Mouse (Mus musculus): ENCODE measurements around the gene Slc23a4.

DNA sequence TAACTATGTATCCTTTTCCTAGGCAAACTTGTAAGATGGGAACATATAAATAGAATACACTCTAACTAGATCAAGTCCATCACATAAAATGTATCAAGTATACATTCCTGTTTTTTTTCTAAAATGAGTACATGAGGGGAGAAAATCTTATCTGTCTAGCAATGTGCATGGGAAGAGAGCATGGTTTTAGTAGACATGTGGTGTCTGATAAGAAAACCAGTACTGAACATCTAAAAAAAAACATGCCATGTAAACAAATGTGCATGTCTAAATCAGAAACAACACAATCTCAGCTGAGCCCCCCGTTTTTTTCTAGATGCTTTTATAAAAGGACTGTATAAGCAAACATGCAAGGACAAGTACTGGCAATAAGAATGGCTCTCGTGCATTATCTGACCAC, 44.5 kb upstream of the Slc23a4 start:
- peak; percentile 69 for TF ChIP-seq GATA1 (IDR thresholded peaks at IDR 0.05; ENCODE audit: low read depth, low read length)
- TF ChIP-seq POLR2A (IDR thresholded peaks at IDR 0.05; ENCODE audit: control insufficient read depth in 1 of 2, insufficient read depth in 1 of 2, low read depth in 1 of 2, low read length in 2 of 2, poor library complexity in 1 of 2): no peak
- TF ChIP-seq CTCF (IDR thresholded peaks at IDR 0.05 in 2 of 3, conservative IDR thresholded peaks at IDR 0.05 in 1 of 3; ENCODE audit: control insufficient read depth in 1 of 3, insufficient read depth in 1 of 3, low read depth in 2 of 3, low read length in 3 of 3, poor library complexity in 1 of 3, severe bottlenecking in 1 of 3): no peak
- TF ChIP-seq MYB (IDR thresholded peaks at IDR 0.05; ENCODE audit: low read depth, low read length): no peak
- no peak; the same call in 1 of the 2 replicates for TF ChIP-seq MAFK (IDR thresholded peaks at IDR 0.05; ENCODE audit: borderline replicate concordance, low read depth, low read length)
- peak; percentile 67 to 74 for TF ChIP-seq EP300 (IDR thresholded peaks at IDR 0.05; ENCODE audit: low read depth in 1 of 2, low read length in 2 of 2)
